Mouse (Mus musculus) spleen, adult 2 months (tissue): ENCODE results near the gene Trim8.
A peak's percentile ranks its signal among the peaks of the same experiment; 100 is the strongest.

ENCODE experiments used
- CTCF ChIP-seq: fragments of 200-500 bp; IDR thresholded peaks from 2 replicates; pipeline ENCODE4 v1.5.1; 2011; ENCODE audit warnings: mild to moderate bottlenecking, inconsistent platforms; ENCODE audit not compliant: insufficient read depth, insufficient read length, insufficient replicate concordance; ENCODE audit errors: extremely low read depth
- POLR2A ChIP-seq: fragments of 200-500 bp; IDR thresholded peaks from 2 replicates; pipeline ENCODE4 v1.6.1; 2011; ENCODE audit warnings: low read depth, low read length, inconsistent platforms

DNA sequence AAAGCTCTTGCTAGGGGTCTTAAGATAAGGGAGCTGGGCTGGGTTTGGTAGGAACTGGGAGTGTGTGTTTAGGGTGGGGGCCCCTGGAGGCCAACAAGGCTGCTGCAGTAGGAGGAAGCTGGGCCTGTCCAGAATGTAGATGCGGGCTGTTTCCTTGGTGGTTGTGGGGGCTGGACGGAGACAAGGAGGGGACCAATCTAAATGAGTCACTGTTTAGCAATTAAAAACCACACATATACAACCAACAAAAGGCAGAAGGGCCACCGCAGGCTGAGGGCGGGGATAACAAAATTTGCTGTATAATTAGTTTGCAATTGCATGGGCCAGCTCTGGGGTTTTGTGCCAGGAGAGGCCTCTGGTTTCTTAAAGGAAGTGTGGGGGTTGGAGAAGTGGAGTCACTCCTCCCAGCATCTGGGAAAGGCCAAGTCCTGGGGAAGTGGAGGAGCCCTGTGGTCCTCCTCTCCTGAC is 2.6 kb downstream of the Trim8 start:
- TF ChIP-seq CTCF (peak; percentile 27; the same call in 1 of the 2 replicates), POLR2A (no peak)
